Mouse (Mus musculus): Measurements from ENCODE around the gene Trmt112.

The Trmt112 gene

DNA sequence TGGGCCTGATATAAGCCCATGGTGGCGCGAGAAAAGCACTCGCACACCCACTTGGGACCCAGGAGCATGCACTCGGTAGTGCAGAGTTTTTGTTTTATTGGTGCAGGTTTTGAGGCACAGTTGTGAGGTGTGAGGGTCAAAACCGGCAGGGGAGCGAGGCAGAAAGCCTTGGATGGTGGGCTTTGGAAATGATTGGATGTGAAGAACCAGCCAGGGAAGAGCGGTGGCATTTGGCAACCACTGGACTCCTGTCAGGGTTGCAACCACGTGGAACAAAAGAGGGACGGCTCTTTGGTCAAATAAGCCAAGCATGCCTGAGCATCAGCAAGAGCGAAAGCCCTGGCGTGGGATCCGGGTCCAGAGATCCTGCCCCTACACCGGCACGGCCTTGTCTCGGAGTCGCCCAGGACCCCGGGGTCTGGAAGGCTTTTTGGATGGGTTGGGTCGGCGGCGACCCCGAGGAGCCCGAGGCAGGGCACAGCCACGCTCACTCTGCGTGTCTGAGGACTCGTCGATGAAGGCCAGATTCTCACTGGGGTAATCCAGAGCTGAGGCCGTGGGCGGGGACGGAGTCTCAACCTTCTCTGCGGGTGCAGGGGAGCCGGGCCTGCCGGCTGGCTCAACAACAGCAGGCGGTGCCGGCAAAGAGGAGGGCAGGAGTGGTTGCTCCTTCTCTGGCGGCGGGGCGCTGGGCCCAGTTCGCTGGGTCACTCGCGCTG is 16.3 kb downstream of the Trmt112 start:
- no peak for DNase-seq (ENCODE audit: low read depth, low spot score)

DNA sequence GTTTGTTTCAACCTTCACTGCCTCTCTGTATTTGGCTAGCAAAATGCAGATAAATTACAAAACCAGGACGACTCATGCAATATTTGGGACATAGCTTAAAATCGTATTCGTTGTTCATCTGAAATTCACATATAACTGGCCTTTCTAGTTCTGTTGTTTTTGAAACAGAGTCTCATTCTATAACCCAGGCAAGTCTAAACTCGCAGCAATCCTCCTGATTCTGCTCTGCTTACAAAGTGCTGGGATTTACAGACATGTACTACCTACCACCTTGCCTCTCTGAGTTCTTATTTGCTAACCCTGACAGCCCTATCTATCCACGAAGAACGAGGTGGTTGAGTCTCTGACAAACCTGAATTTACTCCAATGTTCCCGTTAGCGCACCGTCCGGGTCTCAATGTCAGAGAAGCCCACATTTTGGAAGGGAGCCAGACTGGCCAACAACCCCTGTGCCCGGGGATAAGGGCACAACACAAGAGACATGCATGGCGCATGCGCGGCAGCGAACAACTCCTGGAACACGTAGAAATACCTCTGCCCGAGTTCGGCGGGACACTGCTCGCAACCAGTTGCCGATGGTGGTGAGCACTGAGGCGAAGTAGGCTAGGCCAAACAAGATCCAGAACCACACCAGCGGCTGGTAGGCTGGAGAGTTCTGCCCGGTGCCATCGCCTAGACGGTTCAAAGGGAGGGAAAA is 17.2 kb downstream of the Trmt112 start:
- no peak for DNase-seq (ENCODE audit: low read depth, low spot score)

DNA sequence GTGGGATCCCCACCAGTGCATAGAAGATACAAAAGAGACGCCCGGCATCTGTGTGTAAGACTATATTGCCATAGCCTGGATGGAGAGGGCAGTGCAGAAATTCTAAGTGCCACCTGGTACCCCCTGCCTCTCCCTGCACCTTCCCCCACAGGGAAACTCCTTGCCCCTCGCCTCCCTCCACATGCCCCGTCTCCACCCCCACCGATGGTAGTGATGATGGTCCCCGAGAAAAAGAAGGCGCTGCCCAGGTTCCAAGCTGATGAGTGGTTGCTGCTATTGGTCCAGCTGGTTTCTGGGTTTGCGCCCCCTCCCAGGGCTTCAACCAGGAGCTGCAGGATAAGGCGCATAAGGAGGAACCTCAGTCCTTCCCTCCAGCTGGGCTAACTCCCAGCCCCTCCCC is 18.6 kb downstream of the Trmt112 start:
- no peak for DNase-seq (ENCODE audit: low read depth, low spot score)

DNA sequence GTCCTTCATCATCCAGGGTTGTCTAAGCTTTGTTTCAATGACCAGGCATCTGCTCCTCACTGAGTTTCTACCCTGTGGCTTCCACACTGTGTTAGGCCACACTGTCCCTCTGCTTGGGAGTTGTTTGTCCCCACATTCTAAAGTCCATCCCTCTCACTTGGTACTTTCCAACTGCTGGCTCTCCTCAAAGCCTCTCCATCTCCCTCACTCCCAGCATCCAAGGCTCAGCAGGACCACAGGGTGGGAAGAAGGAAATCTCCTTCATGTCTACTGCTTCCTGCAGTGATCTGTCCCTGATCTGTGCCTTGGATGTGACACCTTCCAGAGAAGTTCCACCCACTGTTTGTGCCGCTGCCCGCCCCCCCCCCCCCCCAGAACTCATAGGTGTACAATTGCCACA is 21.5 kb downstream of the Trmt112 start:
- no peak for DNase-seq (ENCODE audit: low read depth, low spot score)

DNA sequence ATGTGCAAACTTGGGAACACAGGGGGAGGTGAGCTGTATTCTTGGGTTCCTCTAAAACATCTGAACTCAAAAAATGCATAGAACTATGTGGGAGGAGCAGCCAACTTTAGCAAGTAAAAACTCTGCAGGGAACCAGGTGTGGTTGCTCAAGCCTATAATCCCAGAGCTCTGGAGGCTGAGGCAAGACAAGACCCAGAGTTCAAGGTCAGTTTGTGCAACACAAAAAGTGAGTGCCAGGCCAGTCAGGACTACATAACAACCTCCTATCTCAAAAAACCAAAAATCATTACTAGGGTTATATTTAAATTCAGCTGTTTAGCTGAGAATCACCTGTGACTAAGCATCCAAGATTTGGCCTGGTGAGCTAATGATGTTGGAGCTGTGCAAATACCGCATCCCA is 22.5 kb downstream of the Trmt112 start:
- DNase-seq (ENCODE audit: low read depth, low spot score) = no peak

DNA sequence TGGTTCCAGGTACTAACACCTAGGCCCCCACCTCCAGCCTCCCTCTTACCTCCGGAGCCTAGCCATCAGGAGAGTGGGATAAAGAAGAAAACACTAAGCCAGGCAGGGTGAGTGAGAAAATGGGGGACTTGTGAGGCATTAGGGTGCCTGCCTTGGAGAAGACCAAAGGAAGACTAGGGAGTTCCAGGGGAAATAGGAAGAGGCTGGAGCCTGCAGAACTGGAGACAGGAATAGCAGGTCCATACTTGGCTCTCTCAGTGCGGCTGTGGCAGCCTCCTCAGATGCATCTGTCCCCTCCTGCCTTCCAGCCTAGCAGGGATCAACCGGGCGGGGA is 23.6 kb downstream of the Trmt112 start:
- DNase-seq (ENCODE audit: low read depth, low spot score) = no peak

DNA sequence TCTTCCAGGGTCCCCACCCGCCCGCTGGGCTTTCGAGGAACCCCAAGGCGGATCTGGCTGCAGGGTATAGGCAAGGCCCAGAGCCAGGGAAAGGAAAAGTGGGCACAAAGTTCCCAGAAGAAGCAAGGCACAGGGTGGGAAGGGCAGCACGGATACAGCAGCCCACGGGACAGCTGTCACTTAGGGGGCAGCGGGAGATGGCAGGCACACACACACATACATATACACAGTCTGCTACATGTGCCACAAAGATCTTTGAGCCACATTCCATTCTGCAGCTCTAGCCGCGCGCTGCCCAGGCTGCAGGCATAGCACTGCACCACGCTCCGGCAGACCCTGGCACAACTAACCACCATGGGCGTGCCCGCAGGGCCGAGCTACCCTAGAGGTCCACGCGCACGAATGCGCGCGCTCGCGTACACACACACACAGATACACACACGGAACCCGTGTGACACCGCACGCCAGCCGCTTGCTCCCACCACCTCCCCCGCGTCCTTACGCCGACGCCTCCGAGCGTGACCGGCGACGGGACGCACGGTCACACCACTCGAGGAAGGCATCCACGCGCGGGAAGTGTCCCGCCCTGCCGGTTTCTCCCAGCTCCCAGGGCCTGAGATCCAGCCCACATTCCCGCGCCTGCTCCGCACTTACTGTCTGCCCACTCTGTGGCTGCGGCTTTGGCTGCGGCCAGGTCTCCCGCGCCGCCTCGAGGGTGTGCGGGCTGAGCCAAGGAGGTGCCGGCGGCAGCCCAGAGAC is 24.1 kb downstream of the Trmt112 start:
- DNase-seq (ENCODE audit: low read depth, low spot score) = no peak

DNA sequence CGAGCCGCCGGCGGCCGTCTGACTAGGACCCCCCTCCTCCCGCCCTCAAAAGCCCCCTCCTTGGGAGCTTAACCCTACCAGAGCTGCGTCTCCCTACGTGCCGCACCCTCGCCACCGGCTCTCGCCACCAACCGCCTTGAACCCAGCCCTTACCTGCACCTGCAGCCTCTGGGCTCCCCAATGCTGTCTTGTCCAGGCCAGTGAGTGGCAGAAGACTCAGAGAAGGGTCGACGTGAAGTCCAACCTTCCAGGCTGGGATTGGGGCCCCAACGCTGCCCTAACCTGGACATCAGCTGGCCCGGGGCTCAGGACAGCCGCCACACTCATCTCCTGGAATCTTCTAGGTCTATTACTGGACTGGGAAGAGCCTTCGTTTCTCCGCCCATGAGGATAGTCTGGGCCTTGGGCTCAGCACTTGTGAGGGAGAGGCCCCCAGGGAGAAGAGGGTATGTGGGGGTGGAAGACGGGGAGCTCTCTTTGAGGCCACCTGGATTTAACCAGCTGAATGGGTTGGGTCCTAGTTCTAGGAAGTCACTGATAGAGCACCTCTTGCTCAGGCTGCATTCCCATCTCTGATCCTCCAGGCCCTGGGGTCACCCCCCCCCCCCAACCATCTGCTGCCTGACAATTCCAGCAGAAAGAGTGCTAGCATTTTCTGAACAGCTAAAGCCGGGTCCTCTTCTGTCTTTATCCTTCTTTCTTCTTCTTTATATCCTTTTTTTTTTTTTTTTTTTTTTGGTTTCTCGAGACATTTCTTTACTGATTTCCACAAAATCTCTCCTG is 24.9 kb downstream of the Trmt112 start, which contains the start of gene Kcnk4:
Gene Kcnk4, minus strand, starts transcription at position 321 of the 783 bp plus-strand sequence.
- DNase-seq (ENCODE audit: low read depth, low spot score) = no peak

DNA sequence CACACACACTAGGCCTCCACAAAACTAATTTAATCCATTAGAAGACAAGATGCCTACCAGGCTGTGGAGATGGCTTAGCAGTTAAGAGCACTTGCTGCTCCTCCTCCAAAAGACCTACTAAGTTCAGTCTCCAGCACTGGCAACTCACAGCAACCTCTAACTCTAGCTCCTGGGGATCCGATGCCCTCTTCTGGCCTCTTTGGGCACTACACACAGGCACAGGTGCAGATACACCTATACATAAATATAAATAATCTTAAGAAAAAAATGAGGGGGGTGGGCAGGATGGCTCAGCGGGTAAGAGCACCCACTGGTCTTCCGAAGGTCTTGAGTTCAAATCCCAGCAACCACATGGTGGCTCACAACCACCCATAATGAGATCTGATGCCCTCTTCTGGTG is 26.8 kb downstream of the Trmt112 start:
- DNase-seq (ENCODE audit: low read depth, low spot score) = no peak

DNA sequence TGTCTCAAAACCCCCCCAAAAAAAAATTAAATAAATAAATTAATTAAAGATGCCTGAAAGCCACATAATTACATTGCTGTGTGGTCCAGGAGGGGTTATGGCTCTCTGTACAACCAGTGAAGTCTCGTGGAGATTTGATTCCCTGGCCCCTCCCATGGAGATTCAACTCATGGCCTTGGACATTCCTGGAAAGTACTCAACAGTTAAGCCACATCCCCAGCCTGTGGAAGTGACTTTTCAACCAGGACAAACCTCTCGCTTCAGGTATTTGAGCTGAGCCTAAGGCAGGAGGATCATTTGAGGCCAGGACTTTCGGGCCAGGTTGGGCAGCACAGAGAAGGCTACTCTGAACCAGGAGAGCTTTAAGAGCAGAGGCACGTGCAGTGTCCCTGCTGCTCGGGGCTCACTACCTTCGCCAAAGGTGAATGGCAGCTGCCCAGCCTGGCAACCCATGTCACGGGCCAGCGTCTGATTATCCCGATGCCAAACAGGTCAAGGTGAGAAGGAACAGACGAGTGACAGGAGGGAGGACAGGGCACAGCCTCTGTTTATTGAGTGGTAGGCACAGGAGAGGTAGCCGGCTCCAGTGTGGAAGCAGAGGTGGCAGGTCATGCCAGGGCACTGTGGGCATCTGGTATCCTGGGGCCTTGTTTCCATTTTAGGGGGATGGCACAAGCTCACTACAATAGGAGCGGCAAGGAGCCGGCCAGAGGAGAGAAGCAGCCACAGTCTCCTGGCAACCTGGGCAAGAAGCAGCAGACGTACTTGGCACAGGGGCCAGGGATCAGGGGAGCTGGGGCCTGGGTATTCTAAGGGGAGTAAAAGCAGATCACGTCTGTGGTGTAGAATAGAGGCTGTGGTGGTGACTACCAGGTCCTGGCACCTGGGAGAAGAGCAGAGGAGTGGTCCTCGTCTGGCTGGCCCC is 28.3 kb downstream of the Trmt112 start:
- no peak for DNase-seq (ENCODE audit: low read depth, low spot score)

DNA sequence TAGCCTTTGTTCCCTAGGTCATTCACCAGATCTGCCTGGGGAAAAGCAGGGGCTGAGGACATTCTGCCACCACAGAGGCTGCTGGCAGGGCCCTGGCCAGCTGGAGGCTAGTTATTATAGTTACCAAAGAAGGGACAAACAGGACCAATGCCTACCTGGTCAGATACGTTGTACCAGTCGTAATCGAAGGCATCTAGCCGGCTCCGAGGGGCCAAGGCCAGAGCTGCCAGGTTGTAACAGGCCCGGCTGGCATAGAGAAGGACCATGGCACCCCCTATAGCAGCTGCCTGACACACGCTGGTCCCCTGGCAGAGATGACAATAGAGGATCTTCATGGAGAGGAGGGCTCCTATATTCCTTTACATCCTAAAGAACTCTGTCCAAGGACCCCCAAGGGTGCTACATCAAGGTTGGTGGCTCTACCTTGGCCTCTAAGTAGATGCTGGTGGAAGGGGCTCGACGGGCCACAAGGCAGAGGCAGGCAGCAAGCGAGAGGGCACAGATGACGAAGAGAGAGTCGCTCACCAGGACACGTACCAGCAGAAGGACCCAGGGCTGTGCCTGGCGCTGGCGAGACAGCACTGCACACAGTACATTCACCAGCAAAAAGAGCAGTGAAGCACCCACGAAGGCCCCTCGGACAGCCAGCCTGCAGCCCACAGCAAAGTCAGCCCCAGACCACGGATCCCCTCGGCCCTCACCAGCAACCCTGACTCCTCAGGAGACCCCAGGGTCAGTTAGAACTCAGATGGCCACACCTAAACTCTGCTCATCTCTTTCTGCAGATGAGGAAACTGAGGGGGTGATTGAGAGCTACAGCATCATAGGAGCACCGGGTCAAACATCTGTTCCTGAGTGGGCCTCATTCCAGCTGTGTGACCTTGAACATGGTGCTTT is 29.9 kb downstream of the Trmt112 start:
- DNase-seq (ENCODE audit: low read depth, low spot score) = no peak

DNA sequence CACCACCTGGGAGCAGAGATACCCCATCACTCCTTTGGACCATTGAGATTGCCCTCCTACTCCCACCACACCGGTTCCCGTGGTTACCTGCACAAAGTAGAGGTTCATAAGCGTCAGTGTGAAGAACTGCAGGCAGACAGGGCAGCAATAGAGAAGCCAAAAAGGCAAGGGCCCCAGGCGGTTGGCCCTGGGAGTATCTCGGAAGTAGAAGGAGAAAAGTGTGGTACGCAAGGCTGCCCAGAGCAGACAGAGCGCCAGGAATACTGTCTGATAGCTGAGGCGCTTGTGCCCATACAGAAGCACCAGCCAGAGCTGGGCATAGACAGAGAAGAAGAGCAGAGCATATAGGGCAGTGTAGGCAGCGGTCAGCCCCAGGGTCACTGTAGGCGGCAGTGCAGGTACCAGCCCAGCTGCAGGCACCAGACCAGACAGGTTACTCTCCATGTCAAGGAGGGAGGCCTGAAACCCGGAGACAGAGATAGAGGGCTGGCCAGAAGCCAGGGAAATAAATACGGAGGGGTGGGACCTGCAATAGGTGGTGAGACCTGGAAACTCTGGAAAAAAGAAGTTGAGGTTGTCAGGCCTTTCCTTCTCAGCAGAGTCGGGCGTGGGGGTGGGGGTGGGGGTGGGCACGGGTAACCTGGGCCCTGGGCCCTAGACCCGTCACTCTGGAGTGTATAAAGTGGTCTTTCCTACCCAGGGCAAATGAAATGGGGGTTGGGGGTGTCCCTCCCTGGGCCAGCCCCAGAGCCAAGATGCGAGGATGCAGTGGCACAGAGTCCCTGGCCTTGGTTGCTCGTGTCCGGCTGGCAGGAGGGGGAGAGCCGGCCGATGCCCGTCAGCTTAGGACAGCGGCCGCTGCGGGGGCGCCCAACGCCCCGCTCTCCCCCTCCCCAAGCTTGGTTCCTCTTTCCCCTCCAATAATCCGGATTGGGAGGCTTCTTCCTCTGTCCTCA is 31.2 kb downstream of the Trmt112 start:
- no peak for DNase-seq (ENCODE audit: low read depth, low spot score)

DNA sequence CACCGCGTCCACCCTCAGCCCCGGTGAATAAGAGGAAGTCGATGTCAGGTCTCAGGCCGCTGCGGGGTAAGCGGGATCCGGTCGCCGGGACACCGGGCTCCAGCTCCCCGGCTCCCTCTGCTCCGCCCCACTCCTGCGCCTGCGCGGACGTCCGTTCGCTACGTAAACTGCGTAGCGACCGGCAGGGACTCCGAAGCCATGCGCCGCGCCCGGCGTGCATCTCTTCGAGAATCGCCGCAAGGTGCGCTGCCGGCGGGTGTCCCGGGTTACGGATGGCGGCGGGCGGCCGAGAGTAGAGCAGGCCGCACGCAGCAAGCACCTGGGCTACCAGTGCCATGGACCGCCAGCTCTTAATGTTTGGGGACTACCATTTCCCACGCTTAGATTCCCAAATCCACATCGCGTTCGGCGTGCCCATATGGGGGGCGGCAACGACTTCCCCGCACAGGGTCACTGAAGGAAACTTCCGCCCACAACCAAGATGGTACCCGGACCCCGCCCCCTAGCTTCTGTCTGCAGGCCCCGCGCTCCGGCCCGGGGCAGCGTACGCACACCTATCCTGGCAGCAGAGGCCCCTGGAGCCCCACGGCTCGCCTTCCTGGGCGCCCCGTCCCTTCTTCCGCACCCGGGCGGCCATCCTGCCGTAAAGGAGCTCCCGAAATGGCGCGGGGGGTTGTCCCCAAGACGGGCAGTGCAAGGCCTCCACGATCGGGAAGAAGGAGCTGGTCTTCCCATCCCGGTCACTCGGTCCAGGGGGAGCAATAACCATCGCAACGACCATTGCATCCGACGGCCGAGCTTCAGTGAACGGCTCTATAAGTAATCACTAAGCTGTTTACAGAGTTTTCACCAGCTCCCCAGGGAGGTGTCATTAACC is 32.1 kb downstream of the Trmt112 start, which contains the start of gene Bad:
Gene Bad, plus strand, starts transcription at position 490 of the 877 bp plus-strand sequence.
- DNase-seq (ENCODE audit: low read depth, low spot score) = peak; percentile 93

DNA sequence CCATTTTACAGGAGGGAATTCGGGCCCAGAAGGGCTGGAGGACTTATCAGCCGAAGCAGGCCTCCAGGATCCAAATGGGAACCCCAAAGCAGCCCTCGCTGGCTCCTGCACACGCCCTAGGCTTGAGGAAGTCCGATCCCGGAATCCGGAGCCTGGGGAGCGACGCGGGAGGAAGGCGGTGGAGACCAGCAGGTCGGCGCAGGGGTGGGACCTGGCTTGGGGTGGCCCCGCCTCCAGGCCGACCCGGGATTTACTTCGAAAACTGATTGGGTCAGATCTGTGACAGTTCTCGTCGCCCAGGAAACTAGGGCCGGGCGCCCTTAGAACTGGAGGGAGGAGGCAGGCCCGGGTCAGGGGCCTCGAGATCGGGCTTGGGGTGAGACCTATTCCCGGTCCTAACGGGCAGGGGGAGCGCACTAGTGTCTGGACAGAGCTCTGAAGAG is 32.8 kb downstream of the Trmt112 start, which contains the start of gene Gpr137:
Gene Gpr137, minus strand, starts transcription at position 232 of the 443 bp plus-strand sequence.
- peak; percentile 78 for DNase-seq (ENCODE audit: low read depth, low spot score)

DNA sequence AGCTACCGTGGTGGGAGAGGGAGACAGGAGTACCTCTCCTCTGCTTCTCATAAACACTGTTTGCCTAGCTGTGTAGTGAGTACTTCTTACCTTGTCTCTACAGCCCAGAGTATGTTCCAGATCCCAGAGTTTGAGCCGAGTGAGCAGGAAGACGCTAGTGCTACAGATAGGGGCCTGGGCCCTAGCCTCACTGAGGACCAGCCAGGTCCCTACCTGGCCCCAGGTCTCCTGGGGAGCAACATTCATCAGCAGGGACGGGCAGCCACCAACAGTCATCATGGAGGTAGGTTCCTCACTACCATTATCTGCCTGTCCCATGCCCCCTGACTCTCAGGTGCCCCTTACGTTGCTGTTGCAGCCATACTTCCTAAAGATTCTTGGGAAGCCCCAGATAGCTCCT is 33.3 kb downstream of the Trmt112 start:
- no peak for DNase-seq (ENCODE audit: low read depth, low spot score)

DNA sequence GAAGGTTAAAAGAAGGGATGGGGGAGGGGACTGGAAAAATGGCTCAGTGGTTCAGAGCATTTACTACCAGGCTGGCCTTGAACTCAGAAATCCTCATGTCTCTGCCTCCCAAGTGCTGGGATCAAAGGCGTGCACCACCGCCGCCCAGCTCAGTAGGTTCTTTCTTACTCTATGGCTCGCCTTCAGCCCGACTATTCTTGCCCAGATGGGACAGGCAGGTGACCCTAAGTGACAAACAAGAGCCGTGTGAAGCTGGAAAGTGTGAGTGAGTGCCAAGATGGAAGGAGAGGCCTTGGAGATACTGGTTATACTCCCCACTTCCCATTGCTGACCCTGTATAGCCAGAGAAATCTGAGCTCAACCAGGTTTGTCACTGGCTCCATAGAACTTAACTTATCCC is 34.2 kb downstream of the Trmt112 start:
- DNase-seq (ENCODE audit: low read depth, low spot score) = no peak

DNA sequence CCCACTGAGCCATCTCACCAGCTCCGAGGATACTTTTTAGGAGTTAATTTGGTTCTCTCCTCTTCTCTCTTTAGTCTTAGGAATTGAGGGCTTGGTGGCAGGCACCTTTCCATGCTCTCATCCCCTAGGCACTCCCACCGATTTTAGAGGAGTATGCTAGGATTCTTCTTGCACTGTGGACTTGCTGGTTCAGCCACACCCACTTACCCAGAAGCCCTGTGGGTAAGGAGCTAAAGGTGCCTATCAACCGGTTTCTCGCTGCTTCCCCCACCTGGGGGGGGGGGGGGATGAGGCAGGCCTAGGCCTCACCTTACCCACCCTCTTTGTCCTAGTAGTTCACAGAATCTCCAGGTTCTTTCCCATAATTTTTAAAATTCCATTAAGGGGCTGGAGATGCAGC is 38.2 kb downstream of the Trmt112 start:
- no peak for DNase-seq (ENCODE audit: low read depth, low spot score)

All from retina, adult 2 months (tissue).